Mouse (Mus musculus): ENCODE results near the gene Rfxank.

The Rfxank gene

DNA sequence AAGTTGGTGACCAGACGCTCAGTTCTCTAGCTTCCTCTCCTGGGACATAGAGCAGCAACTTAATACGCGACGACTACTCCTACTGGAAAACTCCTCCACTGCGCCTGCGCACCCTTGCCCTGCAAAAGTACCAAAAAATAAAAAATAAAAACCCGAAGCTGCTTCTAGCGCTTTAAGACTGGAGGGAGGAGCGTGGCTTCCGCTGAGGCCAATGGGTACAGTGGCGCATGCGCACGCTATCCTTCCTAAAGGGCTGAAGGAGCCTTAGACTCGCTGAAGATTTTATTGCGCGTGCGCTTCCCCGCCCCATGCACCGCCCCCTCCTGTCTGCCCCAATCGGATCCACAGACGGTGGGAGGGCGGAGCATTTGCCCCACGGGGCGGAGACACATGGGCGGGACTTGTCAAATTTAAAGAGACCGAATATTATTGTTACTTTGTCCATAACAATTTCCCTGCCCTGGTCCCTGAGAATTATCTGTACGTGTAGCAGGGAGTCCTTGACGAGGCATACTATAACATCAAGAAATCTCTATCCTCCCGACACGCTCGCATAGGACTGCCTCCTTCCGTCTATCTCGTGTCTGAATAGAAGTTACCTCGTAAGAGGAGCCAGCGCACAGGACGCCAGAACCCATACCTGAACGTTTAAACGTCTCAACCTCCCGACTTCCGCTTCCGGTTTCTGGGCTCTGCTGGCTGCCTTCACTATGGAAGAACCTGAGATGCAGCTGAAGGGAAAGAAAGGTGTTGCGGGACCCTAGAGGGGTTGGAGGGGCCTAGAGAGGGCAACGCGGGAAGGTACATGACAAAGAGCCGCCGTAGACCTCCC is at the start of gene Rfxank, which contains the start of the genes Borcs8 and Mef2b:
Gene Rfxank (minus strand): TSS at position 129 of the 832 bp plus-strand sequence.
Gene Borcs8 (plus strand): TSS at position 474 of the 832 bp plus-strand sequence.
Gene Mef2b (plus strand): TSS at position 686 of the 832 bp plus-strand sequence.
- peak; percentile 97 for DNase-seq (ENCODE audit: low spot score)

DNA sequence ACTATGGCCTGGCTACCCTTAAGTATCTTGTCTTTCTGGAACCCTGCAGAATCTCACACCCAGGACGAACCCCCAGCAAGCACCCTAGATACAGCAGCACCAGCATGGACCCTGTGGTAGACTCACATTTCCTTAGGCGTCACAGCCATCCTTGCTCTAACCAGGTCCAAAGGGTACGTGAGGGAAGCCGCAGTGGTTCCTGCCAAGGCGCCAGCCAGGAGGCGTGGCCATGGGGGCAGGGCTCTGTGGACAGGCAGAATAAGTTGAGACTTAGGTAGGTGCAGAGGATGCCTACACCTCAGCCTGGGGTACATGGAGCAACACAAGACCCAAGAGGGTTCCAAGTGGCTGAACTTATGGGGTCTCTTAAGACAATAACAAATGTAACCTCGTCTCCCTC is 49.8 kb upstream of the Rfxank start:
- DNase-seq (ENCODE audit: low spot score) = no peak

DNA sequence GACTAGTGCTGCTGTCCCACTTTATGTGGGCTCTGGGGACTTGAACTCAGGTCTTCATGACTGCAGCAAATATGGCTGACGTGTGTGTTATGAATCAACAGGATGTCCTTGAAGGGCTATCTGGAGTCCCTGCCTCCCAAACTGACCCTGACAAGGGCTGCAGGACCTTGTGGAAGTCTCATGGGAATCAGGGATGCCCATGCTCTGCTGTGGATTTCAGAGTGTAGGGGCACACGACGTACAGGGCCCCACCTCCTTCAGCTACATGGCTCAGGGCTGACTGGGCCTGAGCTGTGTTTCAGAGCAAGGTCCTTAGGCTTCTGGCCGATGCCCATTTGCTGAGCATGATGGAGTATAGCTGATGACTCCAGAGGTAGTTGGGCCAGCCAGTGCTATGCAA is 44.2 kb upstream of the Rfxank start:
- DNase-seq (ENCODE audit: low spot score) = no peak

DNA sequence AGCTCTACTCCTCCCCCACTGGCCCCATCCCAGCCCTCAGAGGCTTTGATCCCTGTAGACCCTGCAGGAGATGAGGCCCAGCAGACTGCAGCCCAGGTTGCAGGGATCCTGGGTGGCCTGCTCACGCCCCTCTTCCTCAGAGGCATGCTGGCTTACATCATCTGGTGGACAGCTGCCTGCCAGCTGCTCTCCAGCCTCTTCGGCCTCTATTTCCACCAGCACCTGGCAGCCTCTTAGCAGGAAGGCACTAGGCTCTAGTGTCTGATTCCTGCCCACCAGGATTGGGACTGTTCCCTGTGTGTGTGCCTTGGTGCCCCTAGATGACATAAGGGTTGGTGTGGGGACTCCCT is 42.9 kb upstream of the Rfxank start:
- DNase-seq (ENCODE audit: low spot score) = no peak

DNA sequence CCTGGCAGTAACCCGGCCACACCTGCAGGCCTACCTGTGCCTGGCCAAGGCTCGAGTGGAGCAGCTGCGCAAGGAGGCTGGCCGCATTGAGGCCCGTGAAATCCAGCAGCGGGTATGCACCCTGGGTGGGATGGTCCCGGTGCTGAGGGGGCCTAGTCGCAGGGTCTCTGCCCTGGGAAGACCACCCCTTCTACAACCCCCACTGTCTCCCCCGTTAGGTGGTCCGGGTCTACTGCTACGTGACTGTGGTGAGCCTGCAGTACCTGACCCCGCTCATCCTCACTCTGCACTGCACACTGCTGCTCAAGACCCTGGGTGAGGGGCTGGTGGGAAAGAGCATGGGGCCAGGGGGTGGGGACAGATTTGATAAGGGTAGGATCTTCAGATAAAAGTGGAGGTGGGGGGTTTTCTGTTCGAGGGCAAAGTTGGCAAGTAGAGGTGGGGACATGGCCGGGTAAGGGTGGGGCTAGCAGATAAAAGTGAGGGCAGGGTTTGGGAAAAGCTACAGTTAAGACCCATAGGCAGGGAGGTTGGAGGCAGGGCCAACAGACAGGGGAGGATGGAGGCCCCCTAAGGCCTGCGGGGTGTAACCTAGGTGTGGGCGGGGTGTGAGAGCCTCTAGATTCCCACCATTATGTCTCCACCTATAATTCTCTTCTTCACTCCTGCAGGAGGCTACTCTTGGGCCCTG is 42.4 kb upstream of the Rfxank start:
- DNase-seq (ENCODE audit: low spot score) = no peak

DNA sequence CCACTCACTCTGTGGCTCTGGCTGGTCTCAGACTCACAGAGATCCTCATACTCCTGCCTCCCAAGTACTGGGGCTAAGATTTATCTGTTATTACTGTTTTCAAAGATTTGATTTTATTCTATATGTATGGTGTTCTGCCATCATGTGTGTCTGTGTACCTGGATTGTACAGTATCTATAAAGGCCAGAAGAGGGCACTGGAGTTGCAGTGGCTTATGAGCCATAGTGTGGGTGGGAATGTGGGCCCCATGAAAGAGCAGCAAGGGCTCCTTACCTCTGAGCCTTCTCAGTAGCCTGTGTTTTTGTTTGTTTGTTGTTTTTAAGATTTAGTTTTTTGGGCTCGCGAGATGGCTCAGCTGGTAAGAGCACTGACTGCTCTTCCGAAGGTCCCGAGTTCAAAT is 40.1 kb upstream of the Rfxank start:
- DNase-seq (ENCODE audit: low spot score) = no peak

DNA sequence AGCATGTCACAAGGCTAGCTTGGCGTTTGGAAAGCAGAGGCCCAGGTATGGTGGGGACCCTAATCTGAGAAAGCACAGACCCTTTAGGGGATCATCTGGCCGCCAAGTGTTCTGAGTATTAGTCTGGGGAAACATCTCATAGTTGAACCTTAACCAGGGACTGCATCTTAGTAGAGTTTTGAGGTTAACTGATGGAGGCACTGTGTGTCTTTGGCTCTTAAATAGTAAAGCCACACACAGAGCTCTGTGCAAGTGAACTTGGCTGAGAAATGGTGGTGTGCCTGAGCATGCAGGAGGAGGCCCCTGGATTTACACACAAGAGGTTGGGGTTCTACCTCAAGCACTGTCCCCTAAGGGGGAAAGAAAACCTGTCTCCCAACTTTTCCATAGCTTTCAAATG is 39.3 kb upstream of the Rfxank start:
- DNase-seq (ENCODE audit: low spot score) = no peak

DNA sequence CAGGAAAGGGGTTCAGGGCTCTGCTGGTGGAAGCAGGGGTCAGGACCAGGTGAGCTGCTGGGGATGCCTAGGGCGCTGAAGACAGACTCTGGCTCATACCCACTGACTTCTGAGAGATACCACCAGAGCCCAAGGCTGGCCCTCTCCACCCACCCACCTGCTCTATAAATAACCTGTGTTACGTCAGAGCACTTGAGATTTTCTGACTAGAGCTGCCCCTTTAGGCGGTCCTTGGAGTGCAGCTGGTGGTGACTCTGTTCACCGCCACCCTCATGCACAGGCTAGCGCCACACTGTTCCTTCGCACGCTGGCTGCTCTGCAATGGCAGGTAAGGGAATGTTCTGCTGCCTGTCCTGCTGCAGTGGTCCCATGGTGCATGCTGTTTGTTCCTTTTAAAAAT is 35.1 kb upstream of the Rfxank start:
- DNase-seq (ENCODE audit: low spot score) = no peak

DNA sequence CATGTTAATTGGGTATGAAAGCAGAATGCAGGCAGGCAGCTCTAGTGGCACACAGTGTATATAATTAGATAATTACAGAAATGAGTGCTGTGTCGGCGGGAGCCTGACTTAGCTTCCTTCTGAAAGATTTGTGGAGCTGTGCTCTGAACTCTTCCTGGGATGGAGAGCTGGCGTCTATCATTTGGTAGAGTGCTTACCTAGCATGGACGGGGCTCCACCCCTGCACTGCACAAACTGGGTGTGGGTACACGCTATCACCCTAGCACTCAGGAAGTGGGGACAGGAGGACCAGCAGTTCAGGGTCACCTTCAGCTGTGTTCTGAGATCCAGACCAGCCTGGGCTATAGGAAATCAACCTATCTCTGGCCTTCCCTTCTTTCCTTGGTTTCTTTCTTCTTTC is 34.4 kb upstream of the Rfxank start:
- no peak for DNase-seq (ENCODE audit: low spot score)

DNA sequence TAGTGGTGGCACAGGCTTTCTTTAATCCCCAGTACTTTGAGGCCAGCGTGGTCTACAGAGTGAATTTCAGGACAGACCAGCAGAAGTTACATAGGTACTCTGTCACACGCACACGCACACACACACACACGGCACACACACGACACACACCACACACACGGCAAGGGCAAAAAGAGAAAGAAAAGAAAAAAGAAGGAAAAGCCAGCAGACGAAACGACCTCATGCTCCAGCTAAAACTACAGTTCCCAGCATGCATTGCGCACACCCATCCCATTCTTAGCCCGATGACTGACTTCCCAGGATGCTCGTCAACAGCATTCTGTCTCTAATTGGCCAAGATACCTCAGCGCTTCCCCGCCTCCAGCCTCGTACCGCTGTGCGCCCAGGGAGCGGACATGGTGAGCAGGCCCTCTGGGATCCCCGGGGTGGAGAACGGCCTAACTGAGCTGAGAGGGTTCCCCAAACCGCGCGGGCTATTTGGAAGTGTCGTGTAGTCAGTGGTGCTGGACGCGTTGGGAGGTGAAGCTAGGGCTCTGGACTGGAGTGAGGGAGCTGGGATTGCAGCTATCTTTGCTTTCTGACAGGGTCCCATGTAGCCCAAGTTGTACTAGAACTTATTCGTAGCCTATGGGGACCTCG is 33.2 kb upstream of the Rfxank start, which contains the start of gene Tmem161a:
Gene Tmem161a (plus strand): TSS at position 314 of the 639 bp plus-strand sequence.
- peak; percentile 94 for DNase-seq (ENCODE audit: low spot score)

DNA sequence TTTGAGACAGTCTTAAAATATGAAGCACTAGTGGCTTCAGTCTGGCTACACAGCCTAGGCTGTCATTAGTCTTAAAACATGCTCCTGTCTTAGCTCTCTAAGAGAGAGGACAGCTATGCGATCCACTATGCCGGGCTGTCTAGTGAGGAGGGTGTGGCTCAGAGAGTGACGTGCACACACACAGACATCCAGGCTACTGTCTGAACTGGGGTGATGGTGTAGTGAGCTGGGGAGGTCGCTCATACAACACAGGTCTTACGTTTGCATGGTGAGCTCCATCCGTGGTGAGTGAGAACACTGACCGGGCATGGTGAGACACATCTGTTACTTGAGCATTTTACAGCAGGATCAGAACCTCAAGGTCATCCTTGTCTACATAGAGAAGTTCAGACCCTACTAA is 32.3 kb upstream of the Rfxank start:
- no peak for DNase-seq (ENCODE audit: low spot score)

DNA sequence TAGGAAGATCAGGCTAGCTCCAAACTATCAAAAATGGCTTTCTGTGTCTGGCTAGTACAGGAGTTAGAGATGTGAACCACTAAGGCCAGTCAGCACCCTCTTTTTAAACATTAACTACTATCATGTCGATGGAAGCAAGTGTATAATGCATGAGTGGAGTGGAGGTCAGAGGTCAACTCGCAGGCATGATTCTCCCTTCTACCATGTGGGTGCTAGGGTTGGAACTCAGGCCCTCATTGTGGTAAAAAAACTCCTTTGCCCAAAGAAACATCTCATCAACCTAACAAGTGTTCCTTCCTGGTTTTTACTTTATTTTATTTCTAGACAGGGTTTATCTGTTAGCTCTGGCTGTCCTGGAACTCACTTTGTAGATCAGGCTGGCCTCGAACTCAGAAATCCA is 31.8 kb upstream of the Rfxank start:
- no peak for DNase-seq (ENCODE audit: low spot score)

DNA sequence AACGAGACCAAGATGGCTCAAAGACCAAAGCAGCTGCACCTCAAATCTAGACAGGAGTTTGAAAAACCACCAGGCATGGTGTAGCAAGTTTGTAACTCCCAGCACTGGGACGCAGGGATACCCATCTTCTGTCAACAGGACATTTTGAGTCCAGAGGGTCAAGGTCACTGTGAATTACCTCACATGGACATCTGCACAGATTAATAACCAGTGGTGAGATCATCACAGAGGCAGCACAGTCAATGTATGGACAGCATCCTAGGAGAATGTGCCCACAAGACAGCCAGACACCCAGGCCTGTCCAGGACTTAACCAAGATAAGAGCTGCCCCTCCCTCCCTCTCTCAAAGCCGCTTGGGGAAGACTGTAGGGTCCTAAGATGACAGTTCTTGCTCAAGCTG is 31.2 kb upstream of the Rfxank start:
- no peak for DNase-seq (ENCODE audit: low spot score)

DNA sequence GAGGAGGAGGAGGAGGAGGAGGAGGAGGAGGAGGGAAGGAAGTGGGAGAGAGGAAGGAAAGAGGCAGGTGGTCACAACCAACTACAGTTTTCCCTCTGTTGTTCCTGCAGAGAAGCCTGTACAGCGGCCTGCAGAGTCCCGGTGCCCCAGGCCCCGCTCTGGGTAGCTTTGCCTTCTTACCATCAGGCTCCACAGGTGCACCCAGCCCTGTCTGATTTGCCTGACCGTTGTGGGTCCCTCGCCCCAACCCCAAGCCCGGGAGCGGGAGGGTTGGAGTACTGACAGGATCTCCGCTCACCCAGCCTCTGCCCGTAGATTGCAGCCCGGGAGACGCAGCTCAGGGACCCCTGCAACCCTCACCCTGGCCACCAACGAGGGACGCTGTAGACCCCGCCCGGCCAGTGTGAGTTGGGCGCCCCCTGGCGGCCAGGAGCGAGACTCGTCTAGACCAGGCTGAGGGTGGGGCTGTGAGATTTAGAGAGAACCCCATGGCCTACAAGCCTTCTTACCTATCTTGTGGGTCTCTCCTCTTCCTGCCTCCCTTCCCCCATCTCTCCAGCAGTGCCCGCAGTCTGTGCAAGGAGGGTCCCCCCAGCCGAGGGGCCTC is 27.7 kb upstream of the Rfxank start:
- peak; percentile 29 for DNase-seq (ENCODE audit: low spot score)

DNA sequence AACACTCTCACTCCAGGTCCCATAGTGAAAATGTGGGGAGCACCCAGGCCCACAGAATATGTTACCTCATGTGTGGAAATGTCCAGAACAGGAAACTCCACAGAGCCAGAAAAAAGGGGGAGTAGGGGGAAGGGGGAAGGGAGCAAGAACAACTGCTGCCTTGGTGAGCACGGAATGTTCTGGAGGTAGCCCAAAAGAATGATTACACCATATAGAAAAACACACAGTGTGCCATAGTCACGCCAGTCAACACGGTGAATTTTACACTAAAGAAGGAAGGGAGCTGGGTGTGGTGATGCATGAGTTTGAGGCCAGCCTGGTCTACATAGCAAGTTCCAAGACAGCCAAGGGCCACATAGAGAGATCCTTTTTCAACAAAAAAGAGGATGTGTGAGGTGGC is 24.4 kb upstream of the Rfxank start:
- DNase-seq (ENCODE audit: low spot score) = no peak

DNA sequence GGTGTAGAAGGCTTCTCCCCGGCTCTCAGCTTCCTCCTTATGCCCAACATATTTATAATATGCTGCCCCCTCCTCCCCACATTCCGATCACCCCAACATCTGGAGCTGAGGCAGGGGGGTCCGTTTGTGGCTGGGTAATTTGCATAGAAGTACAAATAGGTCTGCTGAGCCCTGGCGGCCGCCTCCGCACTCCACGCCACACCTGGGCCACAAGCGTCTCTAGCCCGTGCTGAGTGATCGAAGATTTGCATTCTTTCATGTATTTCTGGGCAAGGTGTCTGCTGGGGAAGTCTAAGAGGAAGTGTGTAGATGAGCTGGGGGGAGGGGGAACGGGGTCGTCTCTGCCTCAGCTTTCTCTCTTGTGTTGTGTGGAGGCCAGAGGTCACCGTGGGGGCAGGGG is 21.1 kb upstream of the Rfxank start:
- no peak for DNase-seq (ENCODE audit: low spot score)

DNA sequence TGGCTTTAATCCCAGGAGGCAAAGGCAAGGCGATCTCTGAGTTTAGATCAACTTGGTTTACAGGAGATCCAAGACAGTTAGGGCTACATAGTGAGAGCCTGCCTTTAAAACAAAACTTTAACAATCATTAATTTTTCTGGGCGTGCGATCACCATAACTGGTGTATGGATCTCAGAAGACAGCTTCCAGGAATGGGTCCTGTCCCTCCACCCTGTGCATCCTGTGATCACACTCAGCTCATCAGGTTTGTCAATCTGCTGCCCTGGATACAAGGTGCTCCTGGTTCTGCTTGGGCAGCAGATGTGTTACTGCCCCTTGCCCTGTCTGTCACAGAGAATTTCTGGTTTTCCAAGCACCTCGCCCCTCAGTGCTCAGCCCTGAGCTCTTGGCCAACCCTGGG is 20.3 kb upstream of the Rfxank start:
- no peak for DNase-seq (ENCODE audit: low spot score)

DNA sequence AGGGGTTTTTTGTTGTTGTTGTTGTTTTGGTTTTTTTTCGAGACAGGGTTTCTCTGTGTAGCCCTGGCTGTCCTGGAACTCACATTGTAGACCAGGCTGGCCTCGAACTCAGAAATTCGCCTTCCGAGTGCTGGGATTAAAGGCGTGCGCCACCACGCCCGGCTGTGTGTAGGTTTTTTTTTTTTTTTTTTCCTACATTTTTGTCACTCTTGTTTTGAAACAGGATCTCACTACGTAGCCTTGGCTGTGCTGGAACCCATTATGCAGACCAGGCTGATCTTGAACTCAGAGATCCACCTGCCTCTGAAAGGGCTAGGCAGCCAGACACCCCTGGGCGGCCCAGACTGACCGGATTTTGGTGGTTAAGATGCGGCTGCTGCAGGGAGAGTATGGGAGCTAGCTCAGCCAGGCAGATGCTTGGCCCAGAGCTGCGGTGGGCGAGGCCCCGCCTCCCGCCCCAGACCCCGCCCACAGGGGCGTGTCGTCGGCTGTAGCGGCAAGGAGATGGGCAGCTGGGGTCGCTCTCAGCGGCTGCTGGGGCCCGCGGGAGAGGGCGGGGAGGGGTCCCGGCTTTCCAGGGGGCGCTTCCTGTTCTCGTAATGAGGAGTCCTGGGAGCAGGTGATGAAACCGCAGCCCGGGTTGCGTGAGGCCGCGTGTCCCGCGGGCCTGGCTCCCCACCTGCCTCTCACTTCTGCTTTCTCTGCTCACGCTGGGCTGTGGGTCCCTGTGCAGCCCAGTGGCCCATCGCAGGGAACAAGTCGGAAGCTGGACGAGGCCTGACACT is 19.3 kb upstream of the Rfxank start:
- no peak for DNase-seq (ENCODE audit: low spot score)

DNA sequence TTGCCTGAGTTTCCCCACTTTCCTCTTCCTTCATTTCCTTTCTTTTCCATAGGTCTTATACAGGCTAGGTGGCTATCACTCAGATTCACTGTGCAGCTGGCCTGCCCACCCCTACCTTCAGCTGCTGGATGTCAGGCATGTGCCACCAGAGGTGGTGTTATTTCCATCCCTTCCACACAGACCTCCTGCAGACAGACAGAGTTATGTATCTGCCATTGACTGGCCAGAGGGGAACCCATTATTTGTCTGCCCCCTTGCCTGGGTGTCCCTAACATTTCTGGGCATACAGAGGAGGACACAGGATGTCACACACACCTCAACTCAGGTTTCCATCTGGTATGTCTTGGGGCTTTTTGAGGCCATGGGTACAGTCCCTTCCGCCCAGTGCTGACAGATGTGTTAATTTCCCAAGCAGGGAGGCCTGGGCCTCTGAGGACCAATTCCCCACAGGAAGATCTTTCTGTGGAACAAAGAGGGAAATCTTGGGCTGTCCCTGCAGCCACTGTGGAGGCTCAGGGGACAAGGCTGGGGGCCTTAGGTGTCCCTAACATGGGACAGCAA is 18.4 kb upstream of the Rfxank start:
- no peak for DNase-seq (ENCODE audit: low spot score)

DNA sequence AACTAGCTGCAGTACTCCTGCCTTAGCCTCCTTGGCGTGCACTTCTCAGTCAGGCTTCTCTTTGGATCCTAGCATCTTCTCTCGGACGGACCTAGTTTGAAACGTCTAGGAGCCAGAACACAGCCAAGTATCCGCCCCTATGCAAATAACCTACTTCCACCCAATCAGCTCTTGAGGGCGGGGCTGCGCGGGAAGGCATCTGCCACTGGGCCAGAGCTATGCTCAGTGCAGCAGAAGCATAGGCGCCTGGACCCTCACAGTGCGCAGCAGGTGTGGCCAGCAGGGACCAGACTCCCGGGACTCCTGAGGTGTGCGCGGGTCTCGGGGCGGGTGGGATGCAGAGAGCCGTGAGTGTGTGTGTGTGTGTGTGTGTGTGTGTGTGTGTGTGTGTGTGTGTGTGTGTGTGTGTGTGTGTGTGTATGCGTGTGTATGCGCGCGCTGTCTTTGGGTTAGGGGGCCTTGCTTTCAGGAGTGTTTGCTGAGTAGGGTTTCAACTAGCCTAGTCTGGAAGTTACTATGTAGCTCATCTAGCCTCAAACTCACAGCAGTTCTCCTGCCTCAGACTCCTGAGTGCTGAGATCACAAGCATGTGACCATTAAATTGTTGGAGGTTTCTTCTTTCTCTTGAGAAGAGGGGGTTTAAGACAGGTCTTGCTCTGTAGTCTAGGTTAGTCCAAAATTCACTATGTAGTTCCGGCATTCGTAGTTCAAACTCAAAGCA is 13.7 kb upstream of the Rfxank start:
- DNase-seq (ENCODE audit: low spot score) = no peak

DNA sequence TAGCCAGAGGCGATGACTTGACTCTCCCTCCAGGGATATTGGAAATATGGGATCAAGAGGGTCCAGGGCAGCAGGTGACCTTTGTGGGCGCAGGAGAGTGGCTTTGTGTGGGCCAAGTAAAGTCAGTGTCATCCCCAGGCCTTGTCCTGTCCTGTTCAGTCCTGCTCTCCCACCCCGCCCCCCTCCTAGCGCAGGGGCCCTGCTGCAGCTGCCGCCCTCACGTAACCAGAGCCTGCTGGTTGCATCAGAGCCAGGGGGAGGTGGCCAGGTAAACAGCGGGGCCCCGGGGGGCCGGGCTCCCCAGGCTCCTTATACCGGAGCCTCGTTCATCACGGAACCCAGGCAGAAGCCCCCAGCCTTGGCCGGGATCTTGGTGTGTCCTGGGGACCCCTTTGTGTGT is 11.2 kb upstream of the Rfxank start:
- no peak for DNase-seq (ENCODE audit: low spot score)

Measured in layer of hippocampus, adult 9-10 months (tissue).